Mouse (Mus musculus): ENCODE data around the gene Sel1l. TPM values are rescaled to one million over a fixed set of nuclear protein-coding genes. Genes with fewer than 3 reads are reported as not detected.
"Not testable (repeated sequence)": the region's sequence is repeated elsewhere in the genome, so short reads cannot be mapped to it uniquely, and the experiment has no call there.

Gene Sel1l
- total RNA-seq, 2 experiments from 2014 or later = 62.3 to 69.2 TPM

GRCm38 (mm10) chr12:91831410-91831809 is 17.5 kb downstream of the Sel1l start:
- no peak for DNase-seq (ENCODE audit: low spot score)
- intact Hi-C loops (cut with DNase I) = no loop called here

- DNase-seq (ENCODE audit: low spot score) = no peak
- intact Hi-C loops (cut with DNase I) = no loop called here
Observed at GRCm38 (mm10) chr12:91820461-91820860, 28.5 kb downstream of the Sel1l start.

- intact Hi-C loops (cut with DNase I) = no loop called here
Observed at GRCm38 (mm10) chr12:91818726-91819125, 30.2 kb downstream of the Sel1l start.

GRCm38 (mm10) chr12:91815990-91816389 is 33.0 kb downstream of the Sel1l start:
- DNase-seq (ENCODE audit: low spot score) = no peak
- intact Hi-C loops (cut with DNase I) = no loop called here

More at GRCm38 (mm10) chr12:91818726-91819125, 30.2 kb downstream of the Sel1l start:
- DNase-seq (ENCODE audit: low spot score) = no peak

GRCm38 (mm10) chr12:91815552-91815951 is 33.4 kb downstream of the Sel1l start:
- intact Hi-C loops (cut with DNase I) = no loop called here

GRCm38 (mm10) chr12:91808911-91809310 is 40.0 kb downstream of the Sel1l start:
- intact Hi-C loops (cut with DNase I) = no loop called here
- DNase-seq (ENCODE audit: low spot score) = no peak

More at GRCm38 (mm10) chr12:91815552-91815951, 33.4 kb downstream of the Sel1l start:
- DNase-seq (ENCODE audit: low spot score) = no peak

GRCm38 (mm10) chr12:91807761-91808160 is 41.2 kb downstream of the Sel1l start:
- intact Hi-C loops (cut with DNase I) = no loop called here
- DNase-seq (ENCODE audit: low spot score) = no peak

- intact Hi-C loops (cut with DNase I) = no loop called here
- DNase-seq (ENCODE audit: low spot score) = no peak
Observed at GRCm38 (mm10) chr12:91807095-91807494, 41.9 kb downstream of the Sel1l start.

- DNase-seq (ENCODE audit: low spot score) = no peak
- intact Hi-C loops (cut with DNase I) = no loop called here
Observed at GRCm38 (mm10) chr12:91804262-91804661, 44.7 kb downstream of the Sel1l start.

- no peak for DNase-seq (ENCODE audit: low spot score)
- intact Hi-C loops (cut with DNase I) = no loop called here
Observed at GRCm38 (mm10) chr12:91803207-91803932, 45.6 kb downstream of the Sel1l start.

- no peak for DNase-seq (ENCODE audit: low spot score)
- intact Hi-C loops (cut with DNase I) = no loop called here
Observed at GRCm38 (mm10) chr12:91802586-91803206, 46.3 kb downstream of the Sel1l start.

- intact Hi-C loops (cut with DNase I) = no loop called here
Observed at GRCm38 (mm10) chr12:91800861-91801385, 48.0 kb downstream of the Sel1l start.

GRCm38 (mm10) chr12:91799821-91800335 is 49.1 kb downstream of the Sel1l start:
- intact Hi-C loops (cut with DNase I) = loop anchor here (1.0 to 5.0 kb wide), 2 partner anchors 175 to 398 kb away; no protein-coding TSS in a partner anchor
- DNase-seq (ENCODE audit: low spot score) = no peak

More at GRCm38 (mm10) chr12:91800861-91801385, 48.0 kb downstream of the Sel1l start:
- no peak for DNase-seq (ENCODE audit: low spot score)

- DNase-seq (ENCODE audit: low spot score) = no peak
- intact Hi-C loops (cut with DNase I) = loop anchor here (1.0 to 5.0 kb wide), 2 partner anchors 174 to 397 kb away; no protein-coding TSS in a partner anchor
Observed at GRCm38 (mm10) chr12:91799379-91799773, 49.6 kb downstream of the Sel1l start.

- intact Hi-C loops (cut with DNase I) = loop anchor here (1.0 to 5.0 kb wide), 2 partner anchors 174 to 397 kb away; no protein-coding TSS in a partner anchor
- DNase-seq (ENCODE audit: low spot score) = no peak
Observed at GRCm38 (mm10) chr12:91798720-91799378, 50.1 kb downstream of the Sel1l start.

GRCm38 (mm10) chr12:91796774-91797173 is 52.2 kb downstream of the Sel1l start:
- intact Hi-C loops (cut with DNase I) = loop anchor here (5.0 kb wide), 1 partner anchor 394 kb away; no protein-coding TSS in a partner anchor
- DNase-seq (ENCODE audit: low spot score) = no peak

- DNase-seq (ENCODE audit: low spot score) = no peak
- intact Hi-C loops (cut with DNase I) = no loop called here
Observed at GRCm38 (mm10) chr12:91793266-91793665, 55.7 kb downstream of the Sel1l start.

GRCm38 (mm10) chr12:91791822-91792221 is 57.1 kb downstream of the Sel1l start:
- no peak for DNase-seq (ENCODE audit: low spot score)
- intact Hi-C loops (cut with DNase I) = no loop called here

GRCm38 (mm10) chr12:91789801-91790200 is 59.2 kb downstream of the Sel1l start:
- no peak for DNase-seq (ENCODE audit: low spot score)
- intact Hi-C loops (cut with DNase I) = loop anchor here (1.0 to 5.0 kb wide), 2 partner anchors 58 to 148 kb away; no protein-coding TSS in a partner anchor

GRCm38 (mm10) chr12:91788446-91788845 is 60.5 kb downstream of the Sel1l start:
- intact Hi-C loops (cut with DNase I) = loop anchor here (5.0 kb wide), 1 partner anchor 56 kb away; no protein-coding TSS in a partner anchor
- DNase-seq (ENCODE audit: low spot score) = not testable (repeated sequence)

Data from heart, postnatal 25 days (tissue).